Mouse (Mus musculus): ENCODE data around the gene Casp1. TPM values are rescaled to one million over a fixed set of nuclear protein-coding genes. Genes with fewer than 3 reads are reported as not detected.

Casp1 gene
- polyA plus RNA-seq, 1 experiment from 2014 or later = 4.1 TPM

Other genes with a start within 250 kb of the Casp1 start
- gene Casp4, start 10.3 kb downstream of the Casp1 start, polyA plus RNA-seq (2015; fragmentation: Nextera tagmentation; extraction: Ambion mirVana) = 1.0 TPM in 2 replicates
- 0.31 and 0.39 TPM in 2 replicates for gene Casp12, start 46.9 kb downstream of the Casp1 start, polyA plus RNA-seq (2015; fragmentation: Nextera tagmentation; extraction: Ambion mirVana)

All from liver, embryonic 15.5 days (tissue).